Mouse (Mus musculus): ENCODE measurements around the gene Trim58.

Gene Trim58

DNA sequence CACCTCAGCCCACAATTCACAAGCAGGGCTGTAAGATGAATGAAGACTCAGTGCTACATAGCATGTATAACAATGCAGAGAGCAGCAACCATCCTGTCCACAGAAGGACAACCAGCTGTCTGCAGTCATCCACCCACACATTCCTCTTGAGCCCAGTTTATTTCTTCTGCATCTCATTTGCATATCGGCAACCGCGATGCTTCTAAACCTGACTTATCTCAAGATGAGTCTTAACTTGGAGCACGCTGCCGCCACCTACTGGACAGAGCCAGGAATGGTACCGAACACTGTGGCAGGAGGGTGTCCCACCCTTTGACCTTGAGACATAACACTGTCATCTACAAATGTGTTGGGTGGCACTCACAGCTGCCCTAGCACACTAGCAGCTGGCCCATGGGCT is 3.1 kb downstream of the Trim58 start:
- DNase-seq (ENCODE audit: low read depth in 1 of 2, low spot score in 2 of 2): no peak

DNA sequence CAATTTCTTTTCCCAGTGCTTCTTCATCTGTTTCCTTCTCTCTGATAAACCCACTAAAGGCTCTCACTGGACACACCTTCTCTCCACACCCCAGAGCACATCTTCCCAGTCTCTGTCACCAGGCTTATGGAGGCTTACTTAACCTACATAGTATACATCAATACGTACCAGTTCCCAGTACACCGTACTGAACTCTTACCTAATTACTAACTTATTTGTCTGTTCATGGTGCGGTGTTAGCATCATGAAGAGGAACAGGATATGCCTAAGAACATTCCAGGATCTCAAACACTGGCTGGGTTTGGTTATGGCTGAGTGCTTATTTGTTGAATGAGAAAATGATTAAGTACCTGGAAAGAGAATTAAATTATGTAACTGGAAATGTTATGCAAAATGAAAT is 14.9 kb downstream of the Trim58 start:
- no peak for DNase-seq (ENCODE audit: low read depth in 1 of 2, low spot score in 2 of 2)

DNA sequence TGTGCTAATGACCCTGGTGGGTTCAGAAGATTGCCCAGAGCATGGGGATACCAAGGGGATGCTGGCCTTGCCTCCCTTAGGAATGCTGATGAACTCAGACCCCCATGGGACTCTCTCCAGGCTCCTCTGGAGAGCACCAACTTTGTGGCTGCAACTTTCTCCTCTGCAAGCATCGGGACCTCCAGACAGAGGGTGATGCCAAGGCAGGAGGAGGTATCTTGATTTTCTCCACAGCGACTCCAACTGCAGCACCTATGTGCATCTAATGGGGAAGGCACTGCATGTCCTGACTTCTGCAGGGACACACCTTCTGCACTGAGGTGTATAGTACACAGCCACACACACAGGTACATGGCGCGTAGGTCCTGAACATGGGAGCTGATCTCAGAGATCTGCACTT is 18.3 kb downstream of the Trim58 start, which contains the start of gene Olfr322:
Gene Olfr322, plus strand, starts transcription at position 187 of the 400 bp plus-strand sequence.
- DNase-seq (ENCODE audit: low read depth in 1 of 2, low spot score in 2 of 2): no peak

DNA sequence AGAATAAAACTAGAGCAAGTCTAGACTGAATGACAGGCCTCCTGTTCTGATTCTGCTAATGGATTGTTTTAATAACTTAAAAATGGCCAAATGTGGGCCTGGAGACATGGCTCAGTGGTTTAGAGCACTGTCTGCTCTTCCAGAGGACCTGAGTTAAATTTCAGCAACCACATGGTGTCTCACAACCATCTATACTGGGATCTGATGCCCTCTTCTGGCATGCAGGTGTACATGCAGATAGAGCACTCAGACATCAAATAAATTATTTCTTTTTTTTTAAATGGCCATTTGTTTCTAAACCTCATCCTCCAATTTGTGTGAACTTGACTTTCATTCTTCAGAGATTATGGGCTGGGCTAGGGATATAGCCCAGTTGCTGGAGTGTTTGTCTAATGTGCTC is 29.0 kb downstream of the Trim58 start:
- no peak for DNase-seq (ENCODE audit: low read depth in 1 of 2, low spot score in 2 of 2)

DNA sequence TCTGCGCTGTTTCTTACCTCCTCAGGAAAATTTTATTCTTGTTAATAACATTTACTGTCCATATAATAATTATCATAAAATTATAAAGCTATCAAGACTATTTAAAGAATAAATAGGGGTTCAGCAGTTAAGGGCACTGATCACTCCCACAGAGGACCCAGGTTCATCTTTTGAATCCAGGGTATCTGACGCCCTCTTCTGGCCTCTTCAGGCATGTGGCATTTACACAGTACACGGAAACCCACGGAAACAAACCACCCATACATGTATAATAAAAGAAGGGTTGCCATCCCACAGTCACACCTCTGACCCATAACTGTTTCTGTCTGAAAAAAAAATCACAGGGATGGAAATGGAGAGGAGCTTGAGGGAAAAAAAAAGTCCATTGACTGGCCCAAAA is 31.6 kb downstream of the Trim58 start:
- DNase-seq (ENCODE audit: low read depth in 1 of 2, low spot score in 2 of 2): no peak

DNA sequence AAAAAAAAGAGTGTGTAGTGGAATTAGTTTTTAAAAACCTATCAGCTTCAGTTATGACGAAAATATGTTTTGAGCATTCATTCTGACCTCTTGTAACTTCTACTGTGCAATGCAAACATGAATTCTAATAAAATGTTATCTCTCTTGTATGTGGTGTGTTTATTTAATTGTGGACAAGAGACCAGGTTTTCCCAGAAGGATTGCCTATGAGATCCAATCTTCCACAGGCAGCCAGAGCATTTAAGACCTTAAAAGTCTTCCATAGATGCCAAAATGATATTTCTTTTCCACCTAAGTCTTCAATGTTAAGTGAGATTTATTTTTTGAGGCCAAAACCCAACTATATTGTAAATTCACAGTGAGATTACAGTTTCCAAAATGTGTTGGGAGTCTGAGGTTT is 40.5 kb downstream of the Trim58 start, which contains the start of gene Olfr320:
Gene Olfr320, plus strand, starts transcription at position 301 of the 400 bp plus-strand sequence.
- no peak for DNase-seq (ENCODE audit: low read depth in 1 of 2, low spot score in 2 of 2)

DNA sequence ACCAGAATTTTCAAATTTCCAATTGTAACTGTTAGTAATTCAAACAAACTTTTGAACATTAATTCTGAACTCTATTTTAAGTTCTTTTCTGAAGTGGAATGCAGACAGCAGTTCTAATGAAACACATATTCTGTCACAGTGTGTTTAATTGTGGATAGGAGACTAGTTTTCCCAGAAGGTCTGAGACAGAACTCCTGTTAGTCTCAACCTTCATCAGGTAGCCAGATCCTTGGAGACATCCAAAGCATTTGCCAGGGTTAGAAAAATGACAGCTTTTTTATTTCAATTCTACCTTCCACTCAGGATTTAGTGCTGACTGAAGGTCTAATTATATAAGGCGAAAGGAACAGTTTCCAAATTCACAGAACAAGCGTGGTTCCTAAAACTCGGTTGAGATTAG is 58.6 kb downstream of the Trim58 start, which contains the start of gene Olfr319:
Gene Olfr319, plus strand, starts transcription at position 301 of the 400 bp plus-strand sequence.
- no peak for DNase-seq (ENCODE audit: low read depth in 1 of 2, low spot score in 2 of 2)

Measured in monocyte, adult 2 months (primary cell).